Mouse (Mus musculus): ENCODE results near the gene Hecw2.

Hecw2 gene

GRCm38 (mm10) chr1:54110920-54111605 is 83.9 kb downstream of the Hecw2 start:
- DNase-seq: no peak

- DNase-seq: no peak
Observed at GRCm38 (mm10) chr1:54109255-54109654, 85.7 kb downstream of the Hecw2 start.

GRCm38 (mm10) chr1:54106756-54107155 is 88.2 kb downstream of the Hecw2 start:
- DNase-seq: no peak

GRCm38 (mm10) chr1:54079708-54080107 is 115.3 kb downstream of the Hecw2 start:
- DNase-seq: no peak

- DNase-seq: no peak
Observed at GRCm38 (mm10) chr1:54074456-54074855, 120.5 kb downstream of the Hecw2 start.

- DNase-seq: no peak
Observed at GRCm38 (mm10) chr1:54070121-54070520, 124.8 kb downstream of the Hecw2 start.

- DNase-seq: no peak
Observed at GRCm38 (mm10) chr1:54068248-54068647, 126.7 kb downstream of the Hecw2 start.

GRCm38 (mm10) chr1:54065434-54065833 is 129.5 kb downstream of the Hecw2 start:
- DNase-seq: no peak

- DNase-seq: no peak
Observed at GRCm38 (mm10) chr1:54061078-54061477, 133.9 kb downstream of the Hecw2 start.

- DNase-seq: no peak
Observed at GRCm38 (mm10) chr1:54059731-54060130, 135.2 kb downstream of the Hecw2 start.

- DNase-seq: no peak
Observed at GRCm38 (mm10) chr1:54052771-54053170, 142.2 kb downstream of the Hecw2 start.

GRCm38 (mm10) chr1:54046923-54047322 is 148.0 kb downstream of the Hecw2 start:
- no peak for DNase-seq

- no peak for DNase-seq
Observed at GRCm38 (mm10) chr1:54039062-54039461, 155.9 kb downstream of the Hecw2 start.

- no peak for DNase-seq
Observed at GRCm38 (mm10) chr1:54017686-54018085, 177.3 kb downstream of the Hecw2 start.

- no peak for DNase-seq
Observed at GRCm38 (mm10) chr1:54015739-54016138, 179.2 kb downstream of the Hecw2 start.

- DNase-seq: no peak
Observed at GRCm38 (mm10) chr1:54012414-54012813, 182.6 kb downstream of the Hecw2 start.

- DNase-seq: no peak
Observed at GRCm38 (mm10) chr1:54009418-54010064, 185.4 kb downstream of the Hecw2 start.

- no peak for DNase-seq
Observed at GRCm38 (mm10) chr1:54005860-54006386, 189.0 kb downstream of the Hecw2 start.

- no peak for DNase-seq
Observed at GRCm38 (mm10) chr1:54003288-54003687, 191.7 kb downstream of the Hecw2 start.

- no peak for DNase-seq
Observed at GRCm38 (mm10) chr1:54002077-54002476, 192.9 kb downstream of the Hecw2 start.

- no peak for DNase-seq
Observed at GRCm38 (mm10) chr1:53997239-53997638, 197.7 kb downstream of the Hecw2 start.

- no peak for DNase-seq
Observed at GRCm38 (mm10) chr1:53986185-53986892, 208.6 kb downstream of the Hecw2 start.

GRCm38 (mm10) chr1:53978514-53978831 is 216.5 kb downstream of the Hecw2 start:
- no peak for DNase-seq
